Mouse (Mus musculus) gastrocnemius, adult 18-20 months (tissue): ENCODE measurements around the gene Zfp94. TPM values are rescaled to one million over a fixed set of nuclear protein-coding genes. Genes with fewer than 3 reads are reported as not detected.

Experiments
- DNase-seq: peaks from one replicate; pipeline ENCODE4 v3.0.0; 2021; ENCODE audit warnings: low spot score
- long read RNA-seq, 2 experiments: library from polyadenylated mRNA; stranded (forward); transcript quantifications; one replicate each; pipeline ENCODE4 v2.0.0; 2021
- total RNA-seq, 2 experiments: library from RNA; stranded (reverse); gene quantifications; 2 replicates each; pipeline ENCODE4 v1.2.3; 2021

The Zfp94 gene
- total RNA-seq: 1 to 10 TPM; 1.7 to 2.1 TPM
- long read RNA-seq, experiment 1, partial matches to known transcripts: 1 of 3 reads
- long read RNA-seq, experiment 1, other reads (novel, unspliced or antisense): 0 of 3 reads
- long read RNA-seq, experiment 2, partial matches to known transcripts: 0 of 4 reads
- long read RNA-seq, experiment 2, other reads (novel, unspliced or antisense): 2 of 4 reads

DNA sequence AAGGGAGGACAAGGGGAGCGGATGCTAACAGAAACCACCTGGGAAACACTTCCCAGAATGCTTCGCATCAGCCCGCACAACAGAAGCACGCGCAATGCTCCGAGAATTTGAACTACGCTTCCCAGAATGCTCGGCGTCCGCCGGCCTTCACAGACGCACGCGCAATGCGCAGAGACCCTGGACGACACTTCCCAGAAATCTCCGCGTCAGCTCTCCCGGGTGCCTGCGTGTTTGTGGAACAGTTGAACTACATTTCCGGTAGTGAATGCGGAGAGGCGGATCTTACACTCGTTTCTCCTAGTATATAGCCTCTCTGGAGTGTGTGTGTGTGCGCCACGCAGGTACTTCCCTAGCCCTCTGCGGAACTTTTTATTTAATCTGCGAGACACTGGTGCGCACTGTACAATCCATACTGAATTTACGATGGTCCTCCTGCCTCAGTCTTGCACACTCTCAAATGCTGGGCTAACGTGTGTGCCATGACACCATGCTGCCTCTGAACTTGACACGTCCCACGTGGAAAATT lies at the start of gene Zfp94:
Gene Zfp94, minus strand, starts transcription at position 100 of the 526 bp plus-strand sequence.
- peak; percentile 96 for DNase-seq

DNA sequence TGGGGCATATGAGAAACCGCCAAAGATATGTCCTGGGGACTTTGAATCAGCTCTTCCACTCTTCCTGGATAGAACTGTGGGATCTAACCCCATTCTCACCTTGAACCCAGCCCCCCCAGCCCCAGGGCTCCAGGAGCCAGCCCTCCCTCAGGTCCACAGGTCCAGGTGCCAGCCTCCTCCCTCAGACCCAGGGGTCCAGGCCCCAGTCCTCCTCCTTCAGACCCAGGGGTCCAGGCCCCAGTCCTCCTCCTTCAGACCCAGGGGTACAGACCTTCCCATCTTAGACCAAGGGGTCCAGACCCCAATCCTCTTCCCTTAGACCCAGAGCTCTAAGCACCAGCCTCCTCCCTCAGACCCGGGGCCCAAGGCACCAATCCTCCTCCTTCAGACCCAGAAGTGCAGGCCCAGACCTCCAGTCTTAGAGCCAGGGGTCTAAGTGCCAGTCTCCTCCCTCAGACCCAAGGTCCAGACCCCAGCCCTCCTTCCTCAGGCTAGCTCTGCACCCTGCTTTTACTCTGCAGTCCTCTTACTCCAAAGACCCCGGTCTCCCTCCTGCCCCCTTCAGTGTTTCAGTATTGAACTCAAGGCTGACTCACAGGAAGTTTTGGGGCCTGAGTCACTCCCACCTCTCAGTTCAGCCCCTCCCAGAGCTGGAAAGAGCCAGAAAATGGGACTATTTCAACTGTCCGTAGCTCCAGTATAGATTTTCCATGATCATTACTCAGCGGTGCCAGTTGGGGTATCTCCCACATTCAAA lies 49.0 kb upstream of the Zfp94 start:
- no peak for DNase-seq

DNA sequence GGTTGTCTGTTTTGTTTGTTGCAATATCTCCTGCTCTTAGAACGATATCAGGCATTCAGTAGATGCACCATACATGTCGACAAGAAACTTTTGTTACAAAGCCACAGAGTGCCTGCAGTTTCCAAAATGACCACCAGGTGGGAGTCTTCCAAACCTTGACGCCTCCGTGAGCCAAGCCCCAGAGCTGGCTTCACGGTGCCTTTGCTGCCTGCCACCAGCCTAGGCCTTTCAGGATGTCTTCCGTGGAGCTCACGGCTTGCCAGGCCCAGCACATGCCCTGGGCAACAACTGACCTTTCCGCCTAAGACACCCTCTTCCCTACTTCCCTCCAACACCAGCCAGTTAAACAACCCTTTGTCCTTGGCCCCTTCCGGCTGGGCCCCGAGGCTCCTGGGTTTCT lies 48.4 kb upstream of the Zfp94 start:
- DNase-seq: peak; percentile 79

DNA sequence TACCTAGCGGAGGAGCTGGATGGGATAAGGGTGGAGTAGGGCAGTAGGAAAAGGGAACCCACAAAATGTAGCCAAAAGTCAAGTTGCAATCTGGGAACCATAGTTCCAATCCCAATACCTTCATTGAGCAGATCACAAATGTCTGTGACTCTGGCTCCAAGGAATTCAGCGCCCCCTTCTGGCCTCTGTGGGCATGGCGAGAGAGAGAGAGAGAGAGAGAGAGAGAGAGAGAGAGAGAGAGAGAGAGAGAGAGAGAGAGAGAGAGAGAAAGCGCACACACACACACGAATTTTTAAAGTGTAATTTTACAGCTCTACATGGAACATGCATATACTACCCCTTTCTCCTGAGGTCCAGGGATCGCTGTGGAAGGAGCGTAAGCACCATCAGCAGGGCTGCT lies 46.8 kb upstream of the Zfp94 start:
- no peak for DNase-seq

DNA sequence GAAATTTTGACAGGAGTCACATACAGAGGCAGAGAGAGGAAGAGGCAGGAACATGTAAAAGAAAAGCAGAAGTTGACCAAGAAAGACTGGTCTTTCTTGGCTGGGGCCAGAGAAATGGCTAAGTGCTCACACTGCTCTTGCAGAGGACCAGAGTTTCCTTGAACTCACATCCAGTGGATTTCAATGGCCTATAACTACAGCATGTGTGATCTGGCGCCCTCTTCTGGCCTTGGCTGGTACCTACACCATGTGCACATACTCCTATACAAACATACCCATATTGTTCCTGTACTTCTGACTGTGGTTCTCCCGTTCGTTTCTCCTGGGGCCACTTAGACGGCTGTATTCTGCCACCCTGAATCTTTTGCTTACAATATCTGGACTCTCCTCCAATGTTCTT lies 44.5 kb upstream of the Zfp94 start:
- DNase-seq: no peak

DNA sequence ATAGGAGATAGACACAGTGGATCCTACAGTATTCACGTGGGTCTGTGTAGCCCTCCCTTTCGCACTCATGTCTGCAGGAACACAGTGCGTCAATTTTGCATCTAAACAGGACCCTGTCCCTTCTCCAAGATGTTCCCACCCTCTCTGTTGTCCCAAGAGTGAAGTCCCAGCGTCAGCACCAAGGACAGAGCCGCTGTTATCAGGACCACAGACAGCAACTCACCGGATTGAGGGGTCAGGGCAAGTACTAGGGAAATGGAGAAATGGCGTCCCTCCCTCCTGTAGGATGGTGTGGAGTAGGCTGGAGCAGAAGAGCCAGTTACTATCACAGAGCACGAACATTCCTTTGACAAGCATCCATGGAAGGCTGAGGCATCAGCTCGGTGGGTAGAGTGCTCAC lies 42.8 kb upstream of the Zfp94 start:
- no peak for DNase-seq

DNA sequence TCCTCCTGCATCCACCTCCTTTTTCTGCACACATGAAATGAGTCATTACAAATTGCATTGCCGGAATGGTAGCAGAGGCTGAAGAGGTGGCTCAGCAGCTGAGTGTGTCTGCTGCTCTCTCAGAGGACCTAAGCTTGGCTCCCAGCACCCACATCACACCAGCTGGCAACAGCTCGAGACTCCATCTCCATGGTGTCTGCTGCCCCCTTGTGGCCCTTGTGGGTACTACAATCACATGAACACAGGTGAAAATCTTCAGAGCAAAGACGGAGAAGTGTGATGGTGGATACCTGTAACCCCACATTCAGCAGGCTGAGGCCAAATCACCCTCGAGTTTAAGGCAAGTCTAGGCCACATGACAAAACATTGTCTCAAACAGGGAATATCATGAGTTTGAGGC lies 41.4 kb upstream of the Zfp94 start:
- DNase-seq: no peak

DNA sequence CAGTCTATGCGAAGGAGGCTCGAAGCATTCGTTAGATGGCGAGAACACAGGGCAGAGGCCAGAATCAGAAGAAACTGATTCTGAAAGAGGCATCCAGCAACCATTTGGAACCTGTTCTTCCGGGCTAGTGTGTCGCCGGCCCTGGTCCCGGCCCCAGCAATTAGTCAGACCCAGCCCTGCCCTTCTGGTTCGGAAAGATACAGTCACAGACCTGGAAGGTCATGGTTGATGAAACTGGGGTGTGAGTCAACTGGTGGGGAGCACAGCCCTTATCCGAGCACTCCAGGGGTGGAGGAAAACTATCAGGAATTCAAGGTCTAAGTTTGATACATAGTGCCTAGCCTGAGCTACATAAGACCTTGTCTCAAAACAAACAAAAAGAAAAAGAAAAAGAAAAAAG lies 39.6 kb upstream of the Zfp94 start:
- no peak for DNase-seq

DNA sequence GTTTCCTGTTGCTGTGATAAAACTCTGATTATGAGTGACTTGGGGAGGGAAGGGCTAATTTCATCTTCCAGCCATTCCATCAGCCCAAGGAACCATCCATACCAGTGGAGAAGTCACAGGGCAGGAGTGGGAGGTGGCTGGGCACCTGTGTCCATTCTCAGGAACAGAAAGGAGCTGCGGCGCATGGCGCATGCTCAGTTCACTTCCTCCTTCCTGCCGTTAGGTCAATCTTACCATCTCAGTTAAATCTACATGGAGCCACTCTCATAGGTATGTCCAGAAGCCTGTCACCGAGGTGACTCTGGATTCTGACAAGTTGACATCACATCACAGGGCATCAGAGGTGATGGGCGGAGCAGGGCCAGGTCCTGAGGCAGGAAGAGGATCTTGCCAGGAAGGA lies 39.2 kb upstream of the Zfp94 start:
- no peak for DNase-seq

DNA sequence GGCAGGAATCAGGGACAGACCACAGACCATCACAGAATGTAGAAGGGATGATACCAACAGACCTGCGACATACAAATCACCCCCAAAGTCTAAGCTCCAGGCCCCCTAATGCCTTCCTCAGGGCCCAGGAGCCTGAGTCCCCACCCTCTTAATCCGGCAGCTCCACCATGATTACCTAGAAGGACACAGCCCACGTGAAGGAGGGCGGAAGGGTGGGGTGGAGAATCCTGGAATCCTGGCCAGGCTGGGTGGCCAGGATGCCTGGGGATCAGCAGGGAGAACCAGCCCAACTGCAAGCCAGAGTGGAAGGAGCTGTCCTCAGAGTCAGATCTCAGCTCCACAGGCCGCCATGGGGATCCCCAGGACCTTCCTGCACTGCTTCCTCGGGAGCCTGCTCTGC lies 32.4 kb upstream of the Zfp94 start, which contains the start of gene Lypd5:
Gene Lypd5, plus strand, starts transcription at position 301 of the 400 bp plus-strand sequence.
- DNase-seq: no peak

DNA sequence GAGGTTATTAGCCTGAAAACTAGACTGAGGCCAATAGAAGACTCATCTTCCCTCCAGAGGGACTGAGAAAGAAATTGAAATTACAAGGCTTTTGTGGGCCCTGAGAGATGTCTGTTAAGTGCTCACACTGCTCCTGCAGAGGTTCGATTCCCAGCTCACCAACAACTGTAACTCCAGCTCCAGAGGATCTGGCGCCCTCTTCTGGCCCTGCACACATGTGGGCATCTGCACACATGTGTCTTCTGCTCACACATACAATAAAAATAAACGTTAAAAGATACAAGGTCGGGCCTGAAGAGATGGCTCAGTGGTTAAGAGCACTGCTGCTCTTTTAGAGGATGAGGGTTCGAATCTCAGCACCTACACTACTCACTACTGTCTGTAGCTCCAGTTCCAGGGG lies 30.0 kb upstream of the Zfp94 start:
- DNase-seq: no peak

DNA sequence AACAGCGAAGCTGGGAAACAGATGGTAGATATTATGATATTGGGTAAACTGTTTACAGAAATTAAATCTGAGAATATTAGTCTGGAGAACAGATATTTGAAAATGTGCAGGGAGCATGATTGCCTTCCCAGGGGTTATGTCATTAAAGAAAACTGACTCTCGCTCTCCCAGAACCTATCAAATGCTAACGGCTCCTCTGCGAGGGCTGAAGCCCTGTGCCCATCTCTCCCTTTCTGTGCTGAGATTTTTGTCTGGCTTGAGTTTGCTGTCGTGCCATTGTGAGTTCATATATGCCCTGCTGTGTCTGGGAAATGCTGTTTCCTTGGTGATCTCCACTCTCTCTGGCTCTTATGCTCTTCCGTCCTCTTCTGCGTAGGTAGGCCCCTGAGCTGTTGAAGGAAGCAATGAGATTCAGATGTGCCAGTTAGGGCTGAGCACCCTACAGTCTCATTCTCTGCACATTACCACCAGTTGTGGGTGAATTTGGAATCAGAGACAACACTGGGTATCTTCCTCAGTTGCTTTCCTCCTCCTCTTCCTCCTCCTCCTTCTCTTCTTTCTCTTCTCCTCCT lies 27.3 kb upstream of the Zfp94 start:
- DNase-seq: no peak

DNA sequence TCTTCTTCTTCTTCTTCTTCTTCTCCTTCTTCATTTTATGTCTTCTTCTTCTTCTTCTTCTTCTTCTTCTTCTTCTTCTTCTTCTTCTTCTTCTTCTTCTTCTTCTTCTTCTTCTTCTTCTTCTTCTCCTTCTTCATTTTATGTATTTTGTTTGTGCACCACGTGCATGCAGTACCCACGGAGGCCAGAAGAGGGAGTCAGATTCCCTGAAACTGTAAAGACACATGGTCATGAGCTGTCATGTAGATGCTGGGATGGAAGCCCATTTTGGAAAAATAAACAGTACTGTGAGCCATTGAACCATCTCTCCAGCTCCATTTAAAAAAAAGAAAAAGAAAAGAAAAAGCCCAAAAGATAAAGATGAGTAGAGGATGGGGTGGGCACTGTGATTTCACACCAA lies 21.8 kb upstream of the Zfp94 start:
- no peak for DNase-seq

DNA sequence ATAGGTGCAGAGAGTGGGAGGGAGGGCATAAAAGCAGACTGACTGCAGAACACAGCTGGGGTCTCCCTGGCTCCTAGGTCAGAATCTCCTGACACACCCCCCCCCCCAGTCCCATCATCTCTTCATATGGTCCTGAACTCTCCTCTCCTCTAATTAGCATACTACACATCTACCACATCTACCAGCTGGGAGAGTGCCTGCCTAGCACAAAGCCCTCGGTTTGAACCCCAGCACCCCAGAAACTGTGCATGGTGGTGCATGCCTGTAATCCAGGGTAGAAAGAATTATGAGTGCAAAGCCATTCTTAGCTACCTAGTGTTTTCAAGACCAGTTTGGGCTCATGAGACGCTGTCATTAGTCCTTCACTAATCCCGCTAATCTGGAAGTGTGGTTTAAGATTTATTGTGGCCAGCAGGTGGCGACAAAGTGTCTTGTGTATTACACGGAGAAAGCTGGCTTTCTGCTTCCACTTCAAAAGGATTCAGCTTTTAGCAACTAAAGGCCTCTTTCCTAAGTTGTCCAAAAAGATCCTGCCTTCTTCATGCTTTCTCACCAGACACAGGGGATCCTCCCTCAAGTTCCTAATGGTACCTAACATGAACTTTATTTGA lies 19.3 kb upstream of the Zfp94 start:
- DNase-seq: peak; percentile 56

DNA sequence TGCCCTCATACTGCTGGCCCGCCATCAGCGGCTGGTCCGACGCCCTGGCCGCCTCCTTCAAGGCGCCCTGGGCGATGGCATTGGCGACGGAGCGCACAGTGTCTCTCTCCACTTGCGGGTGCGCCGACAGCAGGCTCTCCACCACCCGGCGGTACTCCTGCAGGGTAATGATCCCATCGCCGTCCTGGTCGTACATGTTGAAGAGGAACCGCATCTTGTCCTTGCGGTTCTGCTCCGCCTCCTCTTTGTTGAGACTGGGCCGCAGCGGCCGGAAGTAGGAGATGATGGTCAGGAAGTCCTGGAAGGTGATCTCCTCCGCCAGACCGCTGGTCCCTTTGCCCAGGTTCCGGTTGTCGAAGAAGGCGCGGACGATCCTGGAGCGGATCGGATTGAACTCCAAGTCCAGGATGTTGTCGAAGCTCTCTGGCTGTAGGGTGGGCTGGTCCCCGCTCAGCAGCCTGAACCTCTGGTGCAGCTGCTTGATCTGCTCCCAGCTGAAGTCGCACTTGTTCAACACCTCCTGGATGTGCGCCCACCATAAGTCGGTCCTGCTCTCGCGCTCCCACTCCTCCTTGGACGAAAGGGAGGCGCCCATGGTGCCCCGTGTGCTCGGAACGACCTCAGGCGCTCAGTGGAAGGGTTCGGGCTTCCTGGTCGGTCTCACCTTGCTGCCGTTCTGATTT lies 17.0 kb upstream of the Zfp94 start, which contains the start of gene Tescl:
Gene Tescl, minus strand, starts transcription at position 633 of the 683 bp plus-strand sequence.
- no peak for DNase-seq

DNA sequence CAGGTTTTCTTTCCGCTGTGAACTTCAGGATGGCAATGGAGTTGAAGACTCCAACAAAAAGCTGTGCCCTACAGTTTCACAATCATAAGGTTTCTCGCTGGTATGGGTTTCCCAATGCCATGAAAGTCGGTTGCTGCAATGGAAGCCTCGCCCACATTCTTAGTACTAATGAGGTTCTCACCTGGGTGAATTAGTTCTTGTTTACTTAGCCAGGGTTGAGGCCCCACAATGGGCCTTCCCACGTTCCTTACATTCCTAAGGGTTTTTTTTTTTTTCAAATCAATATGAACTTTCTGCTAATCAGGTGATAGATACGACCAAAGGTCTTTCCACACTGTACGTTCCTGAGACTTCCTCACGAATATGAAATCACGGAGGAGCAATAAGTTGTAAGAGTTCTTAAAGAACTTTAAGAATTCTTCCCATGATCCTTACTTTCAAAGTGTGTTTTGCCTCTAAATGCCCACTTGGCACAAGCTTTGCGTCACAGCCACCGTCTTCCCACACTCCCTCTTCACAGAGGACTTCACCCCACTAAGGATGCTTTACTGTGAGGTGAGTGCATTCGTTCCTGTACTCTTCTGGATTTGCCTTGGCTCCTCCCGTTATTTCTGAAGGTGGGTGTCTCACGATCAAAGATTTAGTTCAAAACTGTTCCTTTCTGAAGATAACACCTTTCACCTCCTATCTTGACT lies 11.0 kb upstream of the Zfp94 start:
- no peak for DNase-seq

DNA sequence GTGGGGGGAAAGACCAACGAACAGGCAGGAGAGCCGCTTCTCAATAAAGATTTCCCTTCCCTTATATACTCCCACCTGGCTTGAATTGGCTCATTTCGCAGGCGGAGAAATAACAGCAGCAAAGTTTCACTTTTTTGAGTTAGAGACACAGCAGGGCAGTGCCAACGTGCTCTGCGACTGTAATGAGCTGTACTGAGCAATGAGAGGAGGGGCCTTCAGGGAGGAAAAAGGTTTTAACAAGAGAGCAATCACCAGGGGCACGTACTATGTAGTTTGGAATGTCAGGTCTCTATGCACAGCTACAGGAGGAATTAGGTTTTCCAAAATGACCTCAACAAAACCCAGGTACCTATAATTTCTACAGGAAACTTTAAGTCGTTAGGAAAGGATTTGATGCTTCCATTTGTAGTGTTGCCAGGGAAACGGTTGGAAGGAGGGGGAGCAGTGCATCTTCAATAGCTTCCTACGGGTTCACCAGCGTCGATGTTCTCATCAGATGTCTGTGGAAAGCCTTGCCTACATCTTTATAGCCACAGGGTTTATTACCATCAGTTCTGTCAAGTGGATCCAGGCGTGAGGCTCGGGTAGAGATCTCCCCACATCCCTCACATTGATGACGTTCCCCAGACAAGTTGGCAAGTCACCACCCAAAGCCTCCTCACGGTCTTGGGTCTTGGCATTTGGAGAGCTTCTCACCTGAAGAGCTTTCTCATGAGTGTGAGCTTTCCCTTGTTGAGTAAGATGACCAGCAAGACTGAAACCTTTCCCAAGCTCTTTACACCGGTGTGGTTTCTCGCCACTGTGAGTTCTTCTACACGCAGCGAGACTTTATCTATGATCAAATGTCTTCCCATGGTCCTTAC lies 10.0 kb upstream of the Zfp94 start:
- no peak for DNase-seq

DNA sequence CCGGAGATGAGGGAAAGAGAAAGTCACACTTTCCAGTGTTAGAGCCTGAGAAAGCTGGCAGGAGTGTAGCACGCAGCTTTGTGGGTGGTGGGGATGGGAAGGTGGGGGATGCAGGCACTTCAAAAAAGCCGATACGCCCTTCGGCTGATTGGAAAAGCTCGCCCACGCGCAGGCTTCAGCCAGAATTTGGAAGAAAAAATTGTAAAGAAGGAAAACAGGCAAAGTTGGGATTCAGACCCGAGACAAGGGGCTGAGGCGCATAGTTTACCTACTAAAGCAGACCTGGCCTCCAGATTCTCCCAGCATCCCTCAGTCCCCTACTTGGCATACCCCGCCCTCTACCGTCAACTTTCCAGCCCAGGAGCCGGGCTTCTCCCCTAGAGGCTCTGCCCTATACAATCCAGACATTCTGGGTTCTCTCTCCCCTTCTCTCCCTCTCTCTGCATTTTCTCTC lies 9.2 kb upstream of the Zfp94 start:
- no peak for DNase-seq

DNA sequence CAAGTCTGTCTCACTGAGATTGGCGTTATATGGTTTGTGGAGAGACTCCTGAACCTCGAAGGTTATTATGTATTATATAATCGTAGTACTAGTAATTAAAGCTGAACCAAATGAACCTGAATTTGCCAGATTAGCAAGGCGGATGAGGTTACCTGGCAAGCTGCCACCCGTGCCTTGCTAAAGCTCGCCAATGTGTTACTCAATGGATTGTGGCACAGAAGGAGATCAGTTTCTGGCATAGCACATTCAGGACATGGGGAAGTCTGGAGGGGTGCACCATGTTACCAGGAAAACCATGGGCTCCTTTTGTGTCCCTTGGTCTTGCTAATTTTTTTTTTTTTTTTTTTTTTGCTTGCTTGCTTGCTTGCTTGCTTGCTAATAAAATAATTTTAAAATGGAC lies 8.7 kb upstream of the Zfp94 start:
- no peak for DNase-seq

DNA sequence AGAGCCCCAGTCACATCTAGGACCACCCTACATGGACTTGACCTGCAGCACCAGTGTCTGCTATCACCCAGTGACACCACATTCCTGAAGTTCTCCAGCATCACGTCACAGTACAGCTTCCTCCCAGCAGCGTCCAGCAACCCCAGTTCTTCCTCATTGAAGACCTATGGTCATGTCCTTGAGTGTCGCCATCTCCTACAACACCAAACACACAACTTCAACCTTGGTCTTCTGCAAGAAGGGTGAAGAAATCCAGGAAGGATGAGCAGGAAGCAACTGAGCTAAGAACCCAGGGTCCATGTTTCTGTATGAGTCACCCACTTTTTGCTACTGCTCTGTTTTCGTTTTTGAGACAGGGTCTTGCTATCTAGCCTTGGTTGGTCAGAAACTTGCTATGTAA lies 6.1 kb upstream of the Zfp94 start:
- DNase-seq: no peak
